Mouse (Mus musculus) limb, embryonic 14.5 days (tissue): ENCODE results near the gene A730049H05Rik. TPM values are rescaled to one million over a fixed set of nuclear protein-coding genes. Genes with fewer than 3 reads are reported as not detected.
A peak's percentile ranks its signal among the peaks of the same experiment; 100 is the strongest.

Source experiments
- ATAC-seq: fragments of 200-750 bp; cut with Nextera tagmentation; 2 replicates; pipeline ENCODE4 v1.8.0; 2017; ENCODE audit warnings: low read depth, moderate number of reproducible peaks, moderate TSS enrichment; ENCODE audit not compliant: low FRiP score
- DNase-seq: peaks from one replicate; pipeline ENCODE4 v3.0.0-alpha.2; 2015; ENCODE audit warnings: low spot score
- H3K27ac ChIP-seq: fragments of 300-500 bp; sonication (generic); replicated peaks from 2 replicates; pipeline ENCODE4 v1.5.1; 2014; ENCODE audit warnings: low read depth, mild to moderate bottlenecking, low read length, moderate library complexity, mixed read lengths
- H3K27me3 ChIP-seq: fragments of 300-500 bp; sonication (generic); 2 replicates; pipeline ENCODE4 v1.6.1; 2014; ENCODE audit warnings: low read length, mixed read lengths; ENCODE audit not compliant: control insufficient read depth, insufficient read depth
- H3K36me3 ChIP-seq: fragments of 300-500 bp; sonication (generic); 2 replicates; pipeline ENCODE4 v1.6.1; 2014; ENCODE audit warnings: mild to moderate bottlenecking, low read length, moderate library complexity, mixed read lengths; ENCODE audit not compliant: control insufficient read depth, insufficient read depth
- H3K4me1 ChIP-seq: fragments of 300-500 bp; sonication (generic); 2 replicates; pipeline ENCODE4 v1.6.1; 2014; ENCODE audit warnings: antibody characterized with exemption, low read length, mixed read lengths; ENCODE audit not compliant: control insufficient read depth, insufficient read depth
- H3K4me2 ChIP-seq: fragments of 300-500 bp; sonication (generic); replicated peaks from 2 replicates; pipeline ENCODE4 v1.6.1; 2014; ENCODE audit warnings: low read depth, mild to moderate bottlenecking, low read length, moderate library complexity; ENCODE audit not compliant: severe bottlenecking
- H3K4me3 ChIP-seq: fragments of 300-500 bp; sonication (generic); replicated peaks from 2 replicates; pipeline ENCODE4 v1.5.1; 2014; ENCODE audit warnings: low read length
- H3K9ac ChIP-seq: fragments of 300-500 bp; sonication (generic); 2 replicates; pipeline ENCODE4 v1.6.1; 2014; ENCODE audit warnings: mild to moderate bottlenecking, low read depth, low read length, moderate library complexity; ENCODE audit not compliant: severe bottlenecking
- H3K9me3 ChIP-seq: fragments of 300-500 bp; sonication (generic); 2 replicates; pipeline ENCODE4 v1.6.1; 2016; ENCODE audit warnings: low read length; ENCODE audit not compliant: control insufficient read depth
- POLR2A ChIP-seq: fragments of 200-500 bp; IDR thresholded peaks from 2 replicates; pipeline ENCODE4 v1.8.0; 2012; ENCODE audit warnings: inconsistent platforms, mild to moderate bottlenecking, moderate library complexity, borderline replicate concordance; ENCODE audit not compliant: insufficient read depth, insufficient read length; ENCODE audit errors: extremely low read depth
- WGBS: fragments of 180-500 bp; shearing (Covaris S2); extraction: QIAGEN DNeasy Blood & Tissue Kit; methylation state at CpG from one replicate; pipeline ENCODE4 v1.1.7; 2014; 5-methylcytosine and 5-hydroxymethylcytosine counted together
- polyA plus RNA-seq, 2 experiments: library from polyadenylated mRNA; depleted of rRNA in 1 of 2; stranded (reverse) in 1 of 2; unstranded in 1 of 2; fragments of >200 nt; fragmentation: Nextera tagmentation in 1 of 2; extraction: Ambion mirVana in 1 of 2; gene quantifications; 2 replicates each; pipeline versions ENCODE4 v1.2.1 to v1.2.3; 2012 to 2014

A730049H05Rik gene
- polyA plus RNA-seq, 2 experiments, result 0.10 to 0.63 TPM

GRCm38 (mm10) chr6:92826561-92826960 is 10.3 kb downstream of the A730049H05Rik start:
- no peak overlapping the region for H3K9ac ChIP-seq
- H3K4me3 ChIP-seq, result no peak overlapping the region
- 90% methylated on average over 5 of the region's 5 CpGs for WGBS
- no peaks in the 10 kb centered on the region for H3K4me1 ChIP-seq
- ATAC-seq (no peak), DNase-seq (no peak)
- no peak for TF ChIP-seq POLR2A
- no peaks in the 10 kb centered on the region for H3K9me3 ChIP-seq
- H3K4me2 ChIP-seq, result no peak overlapping the region
- H3K27ac ChIP-seq, result no peak overlapping the region
- H3K27me3 ChIP-seq, result no peaks in the 10 kb centered on the region
- H3K36me3 ChIP-seq, result peaks cover 3% of the 10 kb centered on the region; the same call in 1 of the 2 replicates

GRCm38 (mm10) chr6:92827360-92827759 is 11.1 kb downstream of the A730049H05Rik start:
- Histone ChIP-seq H3K4me3 (no peak overlapping the region), H3K27me3 (no peaks in the 10 kb centered on the region), H3K4me2 (no peak overlapping the region), H3K9me3 (no peaks in the 10 kb centered on the region), H3K36me3 (peaks cover 3% of the 10 kb centered on the region; the same call in 1 of the 2 replicates), H3K4me1 (no peaks in the 10 kb centered on the region), H3K9ac (no peak overlapping the region), H3K27ac (no peak overlapping the region; the same call in 1 of the 2 replicates)
- DNase-seq (no peak), ATAC-seq (no peak)
- WGBS, result 54% methylated on average over 5 of the region's 5 CpGs
- TF ChIP-seq POLR2A, result no peak

- peaks cover 3% of the 10 kb centered on the region; the same call in 1 of the 2 replicates for H3K36me3 ChIP-seq
- no peak for TF ChIP-seq POLR2A
- H3K9me3 ChIP-seq, result no peaks in the 10 kb centered on the region
- H3K4me2 ChIP-seq, result no peak overlapping the region
- H3K27me3 ChIP-seq, result no peaks in the 10 kb centered on the region
- no peaks in the 10 kb centered on the region for H3K4me1 ChIP-seq
- no peak overlapping the region for H3K9ac ChIP-seq
- no peak for DNase-seq
- WGBS, result 85% methylated on average over 2 of the region's 2 CpGs
- H3K27ac ChIP-seq, result no peak overlapping the region
- no peak overlapping the region for H3K4me3 ChIP-seq
- no peak for ATAC-seq
Measured at GRCm38 (mm10) chr6:92829148-92829547, 12.9 kb downstream of the A730049H05Rik start.

- Histone ChIP-seq H3K27ac (no peak overlapping the region), H3K27me3 (no peaks in the 10 kb centered on the region), H3K4me1 (no peaks in the 10 kb centered on the region), H3K4me3 (no peak overlapping the region), H3K4me2 (no peak overlapping the region), H3K9ac (no peak overlapping the region), H3K9me3 (no peaks in the 10 kb centered on the region), H3K36me3 (peaks cover 3% of the 10 kb centered on the region; the same call in 1 of the 2 replicates)
- peak; percentile 40 for DNase-seq
- 81% methylated on average over 2 of the region's 2 CpGs for WGBS
- no peak for ATAC-seq
- TF ChIP-seq POLR2A, result no peak
Measured at GRCm38 (mm10) chr6:92831106-92831505, 14.8 kb downstream of the A730049H05Rik start.

GRCm38 (mm10) chr6:92842000-92842399 is 25.7 kb downstream of the A730049H05Rik start:
- Histone ChIP-seq H3K27me3 (no peaks in the 10 kb centered on the region), H3K9me3 (no peaks in the 10 kb centered on the region), H3K4me3 (no peak overlapping the region), H3K9ac (no peak overlapping the region), H3K4me2 (no peak overlapping the region), H3K36me3 (peaks cover 5% of the 10 kb centered on the region; the same call in 1 of the 2 replicates), H3K4me1 (peaks cover 6% of the 10 kb centered on the region; the same call in 1 of the 2 replicates), H3K27ac (no peak overlapping the region)
- no peak for ATAC-seq
- DNase-seq, result no peak
- no peak for TF ChIP-seq POLR2A
- 17% methylated on average over 2 of the region's 2 CpGs for WGBS
